Mouse (Mus musculus) MN1 (cell line): ENCODE results near the gene Stat6.

Source experiments
- DNase-seq: peaks from one replicate; pipeline ENCODE4 v3.0.0-alpha.2; 2016; ENCODE audit warnings: low spot score

The Stat6 gene

GRCm38 (mm10) chr10:127674046-127674655, 31.4 kb downstream of the Stat6 start:
- DNase-seq = no peak

DNA sequence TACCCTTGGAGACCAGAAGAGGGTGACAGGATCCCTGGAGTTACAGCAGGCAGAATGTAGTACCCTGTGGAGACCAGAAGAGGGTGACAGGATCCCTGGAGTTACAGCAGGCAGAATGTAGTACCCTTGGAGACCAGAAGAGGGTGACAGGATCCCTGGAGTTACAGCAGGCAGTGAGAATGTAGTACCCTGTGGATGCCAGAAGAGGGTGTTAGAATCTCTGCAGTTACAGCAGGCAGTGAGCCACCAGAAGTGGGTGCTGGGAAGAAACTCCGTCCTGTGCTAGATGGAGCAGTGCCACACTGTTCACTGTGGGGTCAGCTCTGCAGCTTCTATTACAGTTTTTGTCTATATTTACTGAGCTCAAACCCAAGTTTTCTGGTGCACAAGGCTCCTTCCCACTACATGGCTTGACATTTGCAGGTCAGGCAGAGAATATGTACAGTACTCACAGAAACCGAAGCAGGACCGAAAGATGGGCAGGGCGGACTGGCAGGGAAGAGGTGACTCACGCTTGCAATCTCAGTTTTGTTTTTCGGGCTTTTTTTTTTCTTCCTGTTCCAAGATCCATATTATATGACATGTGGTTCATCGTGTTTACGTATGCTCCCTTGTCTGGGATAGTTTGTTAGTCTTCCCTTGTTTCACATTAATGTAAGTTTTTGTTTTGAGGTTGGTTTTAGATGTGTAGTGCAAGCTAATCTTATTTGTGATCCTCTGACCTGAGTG, 32.2 kb downstream of the Stat6 start:
- peak; percentile 87 for DNase-seq

DNA sequence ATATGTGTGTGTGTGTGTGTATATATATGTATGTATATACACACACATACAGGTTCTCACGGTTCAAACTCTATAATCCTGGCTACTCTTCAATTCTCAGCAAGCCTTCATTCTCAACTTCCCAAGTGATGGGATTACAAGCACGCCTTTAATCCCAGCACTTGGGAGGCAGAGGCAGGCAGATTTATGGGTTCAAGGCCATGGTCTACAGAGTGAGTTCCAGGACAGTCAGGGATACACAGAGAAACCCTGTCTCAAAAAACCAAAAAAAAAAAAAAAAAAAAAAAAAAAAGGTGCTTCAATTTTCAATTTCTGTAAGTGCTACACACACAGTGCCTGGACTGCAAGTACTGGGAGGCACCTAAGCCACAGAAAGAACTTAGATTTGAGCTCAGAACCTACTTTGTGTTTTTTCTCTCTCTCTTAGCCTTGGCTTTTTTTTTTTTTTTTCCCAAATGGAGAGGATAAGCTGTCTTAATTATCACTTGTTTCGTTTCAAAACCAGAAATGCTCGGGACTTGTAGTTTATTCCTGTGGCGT, 33.1 kb downstream of the Stat6 start:
- peak; percentile 16 for DNase-seq

- peak; percentile 96 for DNase-seq
Observed at GRCm38 (mm10) chr10:127676691-127677548, 34.1 kb downstream of the Stat6 start.

DNA sequence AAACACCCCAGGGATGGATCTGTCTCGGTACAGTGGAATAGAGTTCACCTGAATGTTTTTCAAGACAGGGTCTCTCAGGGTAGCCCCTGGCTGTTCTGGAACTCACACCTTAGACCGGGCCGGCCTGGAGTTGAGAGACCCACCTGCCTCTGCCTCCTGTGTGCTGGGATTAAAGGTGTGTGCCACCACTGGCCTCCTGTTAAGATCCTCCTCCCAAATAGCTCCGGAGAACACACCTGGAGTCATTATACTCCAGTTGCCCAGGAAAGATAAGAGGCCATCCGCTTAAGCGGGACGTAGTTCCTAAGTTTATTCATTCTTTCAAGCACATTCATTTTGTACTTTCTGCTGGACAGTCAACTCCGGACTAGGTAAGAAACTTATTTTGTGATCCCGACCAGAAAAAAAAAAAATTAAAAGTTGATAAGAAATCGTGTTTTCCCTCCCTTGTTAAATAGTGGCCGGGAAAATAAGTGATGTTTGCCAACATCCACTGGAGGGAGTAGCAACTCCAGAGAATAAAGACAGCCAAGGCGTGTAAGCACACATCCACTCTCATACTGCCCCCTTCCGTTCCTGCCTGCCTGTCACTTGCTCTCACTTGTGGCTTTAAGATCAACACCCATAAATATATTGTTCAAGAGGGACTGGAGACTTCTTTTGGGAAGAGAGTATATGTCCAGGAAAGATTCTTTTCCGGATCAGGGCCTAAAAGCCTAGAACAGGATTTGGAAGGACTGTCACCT, 35.0 kb downstream of the Stat6 start:
- DNase-seq = peak; percentile 79

DNA sequence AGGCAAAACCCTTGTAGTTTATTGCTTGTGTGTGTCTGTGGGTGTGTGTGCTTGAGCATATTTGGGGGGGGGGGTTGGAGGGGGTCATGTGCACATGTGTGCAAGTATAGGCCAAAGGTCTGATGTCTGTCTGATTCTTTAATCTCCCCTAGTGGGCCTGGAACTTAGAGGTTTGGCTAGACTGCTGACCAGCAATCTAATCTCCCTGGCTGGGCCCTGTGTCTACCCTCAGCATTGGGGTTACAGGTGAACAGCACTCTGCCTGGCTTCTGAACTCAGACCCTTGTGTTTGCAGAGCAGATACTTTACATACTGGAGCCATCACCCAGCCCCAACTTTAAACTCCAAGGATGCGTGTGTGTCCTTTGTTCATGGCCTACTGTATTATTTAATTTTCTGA, 36.4 kb downstream of the Stat6 start:
- no peak for DNase-seq

- no peak for DNase-seq
Observed at GRCm38 (mm10) chr10:127679881-127680280, 37.1 kb downstream of the Stat6 start.

DNA sequence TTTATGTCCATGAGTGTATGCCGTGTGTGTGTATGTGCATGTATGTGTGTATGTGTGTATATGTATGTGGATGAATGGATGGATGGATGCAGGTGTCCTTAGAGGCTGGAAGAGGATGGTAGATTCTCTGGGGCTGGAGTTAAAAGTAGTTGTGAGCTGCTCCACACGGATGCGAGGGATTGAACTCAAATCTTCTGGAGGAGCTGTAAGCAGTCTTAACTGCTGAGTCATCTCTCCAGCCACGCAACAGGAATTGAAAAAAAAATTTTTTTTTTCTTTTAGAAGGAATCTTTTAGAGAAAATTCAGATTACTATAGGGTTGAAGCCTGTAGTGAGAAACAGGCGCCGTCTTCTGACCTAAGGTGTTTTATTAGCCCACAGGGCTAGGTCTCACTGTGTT, 40.1 kb downstream of the Stat6 start:
- no peak for DNase-seq

GRCm38 (mm10) chr10:127691053-127691452, 48.3 kb downstream of the Stat6 start:
- no peak for DNase-seq

- DNase-seq = peak; percentile 30
Observed at GRCm38 (mm10) chr10:127694636-127695035, 51.9 kb downstream of the Stat6 start.

GRCm38 (mm10) chr10:127695775-127696174, 53.0 kb downstream of the Stat6 start:
- DNase-seq = no peak

DNA sequence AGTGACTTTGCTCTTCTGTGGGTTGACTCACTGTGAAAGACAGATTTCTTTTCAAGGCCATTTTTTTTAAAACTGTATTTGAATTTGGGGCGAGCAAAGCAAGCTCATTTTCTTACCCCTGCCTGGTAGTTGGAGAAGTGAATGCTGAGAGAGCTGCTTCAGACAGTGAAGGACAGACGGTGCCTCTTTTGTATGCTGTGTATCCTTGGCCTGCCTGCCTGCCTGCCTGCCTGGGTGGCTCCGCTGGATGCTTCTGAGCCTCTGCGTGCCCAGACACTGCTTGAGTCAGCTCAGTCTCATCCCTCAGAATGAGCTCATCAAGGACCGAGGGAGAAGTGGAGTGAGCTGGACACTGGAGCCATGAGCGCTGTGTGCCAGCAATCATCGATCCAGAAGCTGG, 56.2 kb downstream of the Stat6 start:
- no peak for DNase-seq

GRCm38 (mm10) chr10:127703299-127703698, 60.5 kb downstream of the Stat6 start:
- DNase-seq = no peak

GRCm38 (mm10) chr10:127704293-127704692, 61.5 kb downstream of the Stat6 start:
- no peak for DNase-seq

GRCm38 (mm10) chr10:127704766-127705220, 62.0 kb downstream of the Stat6 start, which contains the start of gene Myo1a:
Myo1a (plus strand) TSS chr10:127705170.
- no peak for DNase-seq

DNA sequence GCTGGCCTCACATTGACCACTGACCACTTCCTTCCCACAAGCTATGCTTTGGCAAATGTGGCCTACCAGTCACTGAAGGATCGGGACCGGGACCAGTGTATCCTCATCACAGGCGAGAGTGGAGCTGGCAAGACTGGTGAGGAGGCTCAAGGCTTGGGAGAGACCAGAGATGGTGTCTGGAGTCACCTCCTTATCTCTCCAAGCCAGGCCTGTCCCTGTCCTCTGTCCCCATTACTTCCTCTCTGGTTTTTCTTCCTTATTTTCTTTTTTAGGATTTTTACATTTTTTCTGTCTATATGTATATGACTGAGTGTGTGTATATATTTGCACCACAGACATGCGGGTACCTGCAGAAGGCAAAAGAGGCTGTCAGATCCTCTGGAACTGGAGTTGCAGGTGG, 63.0 kb downstream of the Stat6 start:
- DNase-seq = no peak

- no peak for DNase-seq
Observed at GRCm38 (mm10) chr10:127707721-127708120, 64.9 kb downstream of the Stat6 start.

DNA sequence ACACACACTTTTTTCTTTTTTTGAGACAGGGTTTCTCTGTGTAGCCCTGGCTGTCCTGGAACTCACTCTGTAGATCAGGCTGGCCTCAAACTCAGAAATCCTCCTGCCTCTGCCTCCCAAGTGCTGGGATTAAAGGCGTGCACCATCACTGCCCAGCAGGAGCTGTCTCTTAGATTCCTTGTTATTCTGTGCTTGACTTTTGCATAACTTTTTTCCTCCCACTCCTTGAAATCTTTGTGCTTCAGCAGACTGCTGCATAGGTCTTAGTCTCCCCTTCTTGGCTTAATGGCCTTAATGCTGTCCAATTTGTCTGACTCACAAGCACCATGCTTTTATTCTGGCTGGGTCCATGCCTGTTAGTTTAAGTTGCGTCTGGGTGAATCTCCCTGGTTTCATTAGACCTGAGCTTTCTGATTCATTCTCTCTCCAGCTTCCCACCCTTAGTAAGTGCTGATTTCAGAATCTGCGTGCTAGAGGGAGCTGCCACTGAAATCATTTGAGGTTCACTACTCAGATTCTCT, 66.1 kb downstream of the Stat6 start:
- no peak for DNase-seq

DNA sequence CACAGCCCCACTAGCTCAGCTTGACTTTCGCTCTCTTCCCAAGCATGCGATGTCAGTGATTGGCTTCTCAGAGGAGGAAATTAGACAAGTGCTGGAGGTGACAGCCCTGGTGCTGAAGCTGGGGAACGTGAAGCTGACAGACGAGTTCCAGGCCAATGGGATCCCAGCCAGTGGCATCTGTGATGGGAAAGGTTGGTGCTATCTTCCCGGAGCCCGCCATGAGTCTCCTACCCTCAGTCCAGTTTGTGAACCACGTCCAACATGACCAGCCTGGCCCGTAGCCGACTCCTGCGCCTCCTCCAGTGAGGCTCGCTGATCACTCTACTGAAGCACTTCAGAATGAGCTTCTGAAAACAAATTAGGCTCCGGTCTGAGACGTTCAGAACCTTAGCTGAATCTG, 67.5 kb downstream of the Stat6 start:
- no peak for DNase-seq
